Mouse (Mus musculus): ENCODE measurements around the gene Got2.

GRCm38 (mm10) chr8:95932841-95933240 is 44.5 kb upstream of the Got2 start:
- TF ChIP-seq POLR2A (IDR thresholded peaks at IDR 0.05; ENCODE audit: control insufficient read depth, low read depth, low read length) = no peak
- no peak for TF ChIP-seq CTCF (IDR thresholded peaks at IDR 0.05; ENCODE audit: control insufficient read depth, insufficient read depth, insufficient replicate concordance, low read depth, low read length)
